Mouse (Mus musculus) heart, postnatal 0 days (tissue): ENCODE measurements around the gene Hdac7.

ENCODE experiments used
- CTCF ChIP-seq: IDR thresholded peaks from 2 replicates; pipeline ENCODE4 v1.5.1; 2016; ENCODE audit warnings: antibody characterized with exemption, control low read depth, low read depth
- EP300 ChIP-seq: IDR thresholded peaks from 2 replicates; pipeline ENCODE4 v1.6.1; 2016; ENCODE audit warnings: antibody characterized with exemption, low read depth

GRCm38 (mm10) chr15:97865988-97866387 is 21.7 kb upstream of the Hdac7 start:
- TF ChIP-seq CTCF (no peak), EP300 (no peak)
